Mouse (Mus musculus): ENCODE results near the gene Kpnb1.
A peak's percentile ranks its signal among the peaks of the same experiment; 100 is the strongest.

The Kpnb1 gene

DNA sequence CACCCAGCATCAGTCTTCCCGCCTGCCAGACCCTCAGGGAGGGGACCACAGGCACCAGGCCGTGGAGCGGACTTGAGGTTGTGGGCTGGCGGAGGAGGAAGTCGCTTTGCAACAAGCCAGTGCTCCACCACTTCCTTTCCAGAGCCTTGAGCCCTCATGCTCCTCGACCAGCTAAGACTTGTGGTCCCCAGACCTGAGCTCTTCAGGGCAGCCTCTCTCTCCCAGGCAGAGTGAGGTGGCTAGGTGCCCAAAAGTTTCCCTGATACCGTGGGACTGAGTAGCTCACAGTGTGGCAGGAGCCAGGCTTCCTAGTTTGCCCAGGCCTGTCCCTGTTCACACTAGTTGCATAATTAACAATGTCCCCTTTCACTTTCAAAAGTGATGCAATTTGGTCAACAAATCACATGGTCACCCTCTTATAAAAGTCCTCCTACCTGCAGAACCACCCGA, 45.5 kb downstream of the Kpnb1 start:
- no peak for DNase-seq (ENCODE audit: low spot score)

DNA sequence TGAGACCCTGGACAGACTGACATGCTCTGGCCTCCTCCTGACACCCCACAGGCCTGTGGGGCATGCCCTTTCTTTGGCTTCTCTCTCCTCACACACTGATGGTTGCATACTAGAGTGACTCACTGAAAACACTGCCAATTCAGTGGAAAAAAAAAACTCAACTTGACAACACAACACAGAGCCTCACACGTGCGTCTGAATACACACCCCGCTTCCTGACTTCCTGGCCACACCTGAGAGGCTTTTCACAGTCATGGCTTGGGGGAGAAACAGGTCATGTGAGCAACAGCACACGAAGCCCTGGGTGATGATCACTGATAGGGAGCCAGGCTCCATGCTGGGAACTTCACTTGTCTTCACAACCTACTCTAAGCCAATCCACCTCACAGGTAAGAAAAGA, 46.9 kb downstream of the Kpnb1 start:
- no peak for DNase-seq (ENCODE audit: low spot score)

DNA sequence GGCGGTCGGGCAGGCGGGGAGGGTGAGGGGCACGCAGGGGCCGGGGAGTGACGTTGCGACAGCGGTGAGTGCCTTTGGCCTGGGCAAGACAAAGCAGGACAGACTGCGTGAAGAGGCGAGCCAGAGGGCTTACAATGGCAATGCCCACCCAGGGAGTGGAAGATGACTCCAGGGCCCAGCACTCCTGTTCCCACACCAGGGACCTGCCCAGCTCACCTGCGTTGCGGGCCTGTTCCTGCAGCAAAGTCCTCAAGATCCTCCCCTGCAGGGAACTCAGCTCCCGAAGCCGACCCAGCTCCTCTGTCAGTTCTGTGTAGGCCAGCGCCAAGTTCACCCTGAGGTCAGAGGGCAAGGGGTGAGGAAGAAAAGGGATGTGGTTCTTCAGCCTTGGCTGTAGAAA, 48.4 kb downstream of the Kpnb1 start:
- DNase-seq (ENCODE audit: low spot score) = no peak

DNA sequence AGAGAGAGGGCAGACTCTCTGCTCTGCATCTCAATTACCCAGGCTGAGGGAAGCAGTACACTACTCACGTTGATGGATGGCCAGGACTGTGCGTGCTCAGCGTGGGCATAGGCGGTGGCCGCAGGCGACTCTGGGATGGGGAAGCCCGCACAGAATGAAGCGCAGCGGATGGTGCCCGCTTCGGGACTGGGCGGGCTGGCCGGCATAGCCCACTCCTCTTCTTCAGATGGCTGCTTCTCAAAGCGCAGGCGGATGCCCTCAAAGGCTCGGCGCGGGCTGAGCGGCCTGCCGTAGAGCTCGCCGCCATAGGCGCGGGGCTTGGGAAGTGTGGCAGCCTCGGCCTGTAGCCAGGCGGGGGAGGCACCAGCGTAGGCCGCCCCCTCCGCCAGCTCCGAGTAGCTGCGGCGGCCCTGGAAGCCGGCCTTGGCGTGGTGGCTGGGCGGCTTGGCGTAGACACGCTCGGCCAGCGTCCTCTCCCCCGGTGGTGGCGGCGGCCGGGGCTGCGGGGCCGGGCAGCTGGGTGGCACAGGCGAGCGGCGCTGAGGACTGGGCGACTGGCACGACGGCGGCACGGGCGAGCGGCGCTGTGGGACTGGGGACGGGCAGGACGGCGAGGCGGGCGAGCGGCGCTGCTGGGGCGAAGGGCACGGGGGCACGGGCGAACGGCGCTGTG, 49.0 kb downstream of the Kpnb1 start:
- DNase-seq (ENCODE audit: low spot score) = peak; percentile 54

DNA sequence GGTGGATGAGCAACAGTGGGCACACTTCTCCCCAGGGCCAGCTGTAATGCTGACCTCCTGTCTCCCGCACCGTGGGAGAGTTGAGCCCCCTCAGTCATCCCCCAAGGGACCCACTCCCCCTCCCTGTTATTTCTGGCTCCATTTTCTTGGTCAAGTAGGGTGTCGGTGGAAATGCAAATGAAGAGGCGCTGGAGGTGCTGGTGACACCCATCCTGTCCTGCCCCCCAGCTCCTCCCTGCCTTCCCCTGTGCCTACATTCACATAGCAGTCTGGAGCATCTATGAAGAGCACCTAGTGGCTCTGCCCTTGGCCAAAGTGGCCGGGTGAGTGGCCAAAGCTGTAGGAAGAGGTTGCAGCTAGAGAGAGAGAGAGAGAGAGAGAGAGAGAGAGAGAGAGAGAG, 54.4 kb downstream of the Kpnb1 start:
- no peak for DNase-seq (ENCODE audit: low spot score)

DNA sequence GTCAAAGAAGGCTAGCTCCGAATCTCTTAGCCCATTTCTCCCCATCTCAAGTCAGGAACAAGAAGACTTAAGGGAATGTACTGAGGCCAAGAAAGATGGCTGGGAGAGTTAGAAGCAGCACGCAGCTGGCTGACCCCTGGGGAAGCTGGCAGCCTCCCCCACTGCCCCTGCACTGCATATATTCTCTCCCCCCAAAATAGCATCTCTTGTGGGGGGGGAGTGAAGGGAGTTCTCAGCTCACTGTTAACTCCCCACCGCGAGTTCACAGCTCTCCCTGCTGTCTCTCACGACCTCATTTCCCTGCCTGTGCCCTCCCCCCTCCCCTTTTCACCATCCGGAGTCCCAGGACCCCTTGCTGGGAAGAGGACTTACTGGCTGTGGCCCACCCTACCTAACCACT, 55.5 kb downstream of the Kpnb1 start:
- DNase-seq (ENCODE audit: low spot score) = no peak

DNA sequence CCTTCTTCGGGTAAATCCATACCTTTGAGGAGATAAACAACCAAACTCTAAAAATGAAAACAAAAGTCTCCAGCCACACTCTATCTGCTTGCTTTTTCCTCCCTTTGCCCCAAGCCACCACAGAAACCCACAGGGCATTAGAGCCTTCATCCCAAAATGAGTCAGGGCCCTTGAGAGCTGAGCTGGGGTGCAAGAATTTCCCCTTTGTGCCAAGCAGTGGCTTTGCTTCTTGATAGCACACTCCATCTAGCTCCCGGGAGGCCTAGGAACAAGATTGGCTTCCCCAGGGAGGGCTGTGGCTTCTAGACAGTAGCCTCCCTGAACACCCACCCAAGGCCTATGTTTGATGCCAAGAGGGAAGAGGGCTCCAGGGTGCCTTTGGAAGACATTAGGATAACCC, 56.0 kb downstream of the Kpnb1 start:
- no peak for DNase-seq (ENCODE audit: low spot score)

DNA sequence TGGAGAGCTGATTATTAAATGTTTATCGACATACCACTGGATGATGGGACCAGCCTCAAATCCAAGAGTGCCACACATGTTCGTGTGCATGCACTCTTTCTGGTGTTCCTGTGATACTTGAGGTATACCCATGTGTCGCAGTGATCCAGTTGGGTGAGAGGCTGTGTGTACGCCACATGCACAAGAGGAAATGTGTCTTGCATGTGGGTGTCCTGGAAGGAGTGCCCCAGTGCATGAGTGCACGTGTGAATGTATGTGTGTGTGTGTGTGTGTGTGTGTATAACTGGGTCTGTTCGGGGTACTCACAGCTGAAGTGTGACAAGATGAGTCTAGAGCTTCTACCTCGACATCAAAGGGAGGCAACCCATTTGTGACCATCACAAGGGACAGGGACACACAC, 57.4 kb downstream of the Kpnb1 start:
- no peak for DNase-seq (ENCODE audit: low spot score)

DNA sequence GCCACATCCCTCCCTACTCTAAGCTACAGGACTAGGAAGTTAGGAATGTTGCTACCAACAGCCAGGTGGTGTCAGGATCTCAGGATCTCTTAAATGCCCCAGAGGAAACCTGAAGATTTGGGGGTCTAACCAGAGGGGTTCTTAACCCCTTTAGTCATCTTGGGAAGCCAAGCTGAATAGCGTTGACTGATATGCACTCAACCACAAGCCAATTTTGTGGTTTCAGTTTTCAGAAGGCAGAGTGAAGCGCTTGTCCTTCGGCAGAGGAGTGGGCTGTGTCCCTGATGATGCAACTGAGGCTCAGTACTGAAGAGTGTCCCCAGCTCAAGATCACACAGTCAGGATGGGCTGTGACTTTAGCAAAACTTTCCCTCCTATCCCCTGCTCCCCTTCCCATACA, 58.7 kb downstream of the Kpnb1 start:
- DNase-seq (ENCODE audit: low spot score) = no peak

DNA sequence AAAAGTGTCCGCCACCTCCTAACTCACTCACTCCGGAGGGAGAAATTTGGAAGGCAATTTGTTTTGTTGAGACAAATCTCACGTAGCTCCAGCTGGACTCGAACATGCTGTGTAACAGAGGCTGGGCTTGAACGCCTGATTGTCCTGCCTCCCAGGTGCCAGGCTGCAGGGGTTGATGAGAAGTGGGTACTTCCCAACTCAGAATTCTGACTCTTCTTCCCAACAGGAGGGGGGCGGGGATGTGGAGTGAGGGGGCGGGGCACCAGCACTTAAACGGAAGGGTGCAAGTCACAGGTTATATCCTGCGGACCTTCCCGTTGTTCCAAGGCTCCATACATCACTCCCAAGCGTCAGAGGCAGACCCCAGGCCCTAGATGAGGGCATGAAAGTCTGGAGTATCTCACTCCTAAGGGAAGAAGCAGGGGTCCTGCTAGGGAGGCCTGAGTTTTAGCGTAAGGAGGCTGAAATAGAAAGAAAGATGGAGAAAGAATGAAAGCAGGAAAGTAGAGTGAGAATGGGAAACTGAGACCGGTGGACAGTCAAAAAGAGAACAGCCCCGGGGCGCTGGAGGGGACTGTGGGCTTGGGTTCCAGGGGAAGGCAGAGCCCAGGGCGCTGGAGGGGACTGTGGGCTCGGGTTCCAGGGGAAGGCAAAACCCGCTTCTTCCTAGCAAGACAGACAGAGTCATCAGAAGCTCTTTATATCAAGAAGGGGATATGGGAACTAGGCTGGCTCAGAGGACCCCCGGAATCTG, 60.0 kb downstream of the Kpnb1 start:
- DNase-seq (ENCODE audit: low spot score) = no peak

DNA sequence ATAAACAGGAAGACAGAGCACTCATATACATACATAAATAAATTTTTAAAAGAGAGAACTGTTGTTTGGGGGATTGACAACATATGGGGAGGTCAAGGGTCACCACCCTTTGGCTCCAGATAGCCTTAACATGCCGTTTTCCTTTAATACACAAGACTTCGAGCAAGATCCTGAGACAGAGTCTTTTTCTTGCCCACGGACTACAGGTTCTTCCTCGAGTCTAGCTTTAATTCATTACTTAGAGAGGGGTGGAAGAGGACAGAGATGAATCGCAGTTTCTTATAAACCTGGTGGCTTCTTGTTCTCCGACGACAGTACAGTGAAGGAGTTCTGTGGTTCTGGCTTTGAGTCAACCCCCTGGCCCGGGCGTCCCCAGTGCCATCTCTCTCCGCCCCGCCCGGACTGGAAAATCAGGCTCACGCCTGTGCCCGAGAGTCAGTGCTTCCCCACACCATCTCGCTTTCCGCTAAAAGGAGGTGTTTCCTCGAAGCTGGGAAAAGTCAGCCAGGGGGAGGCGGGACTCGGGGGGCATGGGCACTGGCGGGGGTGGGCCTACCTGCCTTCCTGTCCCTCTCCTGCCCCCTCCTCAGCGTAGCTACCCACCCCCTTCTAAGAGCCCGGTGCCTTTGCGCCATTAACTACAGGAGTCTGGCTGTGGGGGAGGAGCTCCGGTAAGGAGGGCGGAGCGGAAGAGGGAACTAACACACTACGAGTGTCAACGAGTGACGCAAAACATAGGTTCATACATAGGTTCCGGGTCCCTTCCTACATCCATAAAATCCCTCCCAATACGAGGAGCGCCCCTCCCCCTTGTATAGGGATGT, 60.8 kb downstream of the Kpnb1 start:
- DNase-seq (ENCODE audit: low spot score) = peak; percentile 47

DNA sequence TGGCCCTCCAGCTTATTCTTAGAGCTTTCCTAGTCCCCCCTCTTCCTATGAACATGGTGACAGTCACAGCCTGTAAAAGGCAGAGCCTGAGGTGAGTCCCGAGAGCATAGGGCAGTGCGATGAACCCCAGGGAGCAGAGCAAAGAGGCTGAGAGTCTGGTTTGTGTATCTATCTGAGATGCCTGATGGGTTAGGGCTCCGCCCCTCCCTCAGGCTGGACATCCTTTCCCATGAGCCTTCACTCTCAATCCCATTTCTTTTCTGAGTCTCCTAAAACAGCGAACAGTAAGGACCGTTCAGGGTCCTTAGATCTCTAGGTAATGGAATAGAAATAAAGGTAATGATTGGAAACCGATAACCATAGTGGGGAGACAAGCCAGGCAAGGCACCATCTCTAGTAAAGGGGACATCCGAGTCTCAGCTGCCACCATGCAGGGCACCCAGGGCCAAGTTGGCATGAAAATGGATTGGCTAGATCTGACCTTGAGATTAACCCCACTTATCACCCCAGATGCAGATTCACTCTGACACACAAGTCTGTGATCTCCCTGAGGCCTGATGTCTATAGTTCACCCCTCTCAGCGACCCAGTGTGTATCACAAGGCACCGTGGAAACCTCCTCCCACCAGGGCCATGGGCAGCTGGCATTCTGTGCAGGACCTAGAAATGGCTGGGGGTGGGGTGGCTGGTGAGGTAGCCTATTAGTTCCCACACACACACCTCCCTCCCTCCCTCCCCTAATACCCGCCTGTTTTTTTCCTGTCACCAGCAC, 63.2 kb downstream of the Kpnb1 start:
- DNase-seq (ENCODE audit: low spot score) = peak; percentile 58

DNA sequence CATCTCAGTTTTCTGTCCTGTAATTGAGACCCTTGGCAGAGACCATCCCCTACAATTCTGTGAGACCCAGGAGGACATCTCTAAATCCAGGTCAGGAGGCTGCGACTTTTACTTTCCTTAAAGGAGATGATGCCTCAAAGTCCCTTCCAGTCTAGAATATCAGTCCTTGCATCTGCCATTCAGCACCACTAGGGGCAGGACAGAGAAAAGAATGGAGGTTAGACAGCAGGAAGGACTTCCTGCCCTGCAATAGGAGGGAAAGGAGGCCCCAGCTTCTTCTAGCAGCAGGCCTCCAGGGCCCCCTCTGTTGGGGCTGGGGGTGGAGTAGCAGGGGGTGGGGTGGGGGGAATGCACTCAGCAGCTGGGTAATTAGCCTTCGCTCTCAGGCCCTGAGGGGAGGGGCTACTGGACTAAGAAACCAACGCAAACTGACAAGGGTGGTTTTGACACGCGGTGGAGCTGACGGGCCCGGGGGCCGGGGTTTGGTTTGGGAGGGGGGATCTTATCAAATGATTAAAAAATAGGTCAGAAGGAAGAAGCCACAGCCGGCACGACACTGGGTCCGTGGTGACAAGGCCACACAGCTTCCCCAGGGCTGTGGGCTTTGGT, 64.3 kb downstream of the Kpnb1 start:
- DNase-seq (ENCODE audit: low spot score) = peak; percentile 60

DNA sequence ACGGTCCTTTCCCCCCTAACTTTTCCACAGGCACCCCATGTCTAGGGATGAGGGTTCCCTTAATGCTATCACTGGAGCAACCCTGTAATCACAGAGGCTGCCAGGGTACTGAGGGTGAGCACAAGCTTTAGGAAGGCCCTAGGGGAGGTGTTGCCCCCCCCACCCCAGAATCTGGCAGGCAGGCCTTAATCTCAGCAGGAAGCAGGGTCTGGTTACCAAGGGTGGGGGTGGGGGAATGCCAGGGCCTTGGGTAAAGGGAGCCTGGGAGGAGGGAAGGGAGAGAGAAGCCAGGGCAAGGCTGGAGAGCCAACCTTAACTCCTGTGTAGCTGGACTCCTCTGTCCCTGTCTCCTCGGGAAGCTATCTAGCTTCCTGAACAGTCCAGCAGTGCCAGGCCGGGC, 67.0 kb downstream of the Kpnb1 start:
- DNase-seq (ENCODE audit: low spot score) = no peak

DNA sequence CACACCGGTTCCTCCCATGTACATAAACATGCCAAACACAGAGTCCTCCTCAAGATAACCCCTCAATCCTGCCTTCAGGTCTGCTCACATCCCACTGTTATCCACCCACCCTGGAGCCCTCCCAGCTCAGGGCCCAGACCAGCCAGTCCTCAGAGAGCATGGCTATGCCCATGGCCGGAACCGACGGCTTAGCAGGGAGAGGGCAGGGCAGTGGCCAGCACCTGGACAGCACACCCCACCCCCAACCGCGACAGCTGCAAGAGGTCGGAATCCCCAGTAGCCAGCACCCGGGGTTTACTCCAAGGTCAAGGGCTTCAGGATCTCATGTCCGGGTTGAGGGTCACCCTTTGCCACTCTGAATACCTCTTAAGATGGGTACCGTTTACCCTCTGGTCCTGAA, 67.5 kb downstream of the Kpnb1 start:
- no peak for DNase-seq (ENCODE audit: low spot score)

DNA sequence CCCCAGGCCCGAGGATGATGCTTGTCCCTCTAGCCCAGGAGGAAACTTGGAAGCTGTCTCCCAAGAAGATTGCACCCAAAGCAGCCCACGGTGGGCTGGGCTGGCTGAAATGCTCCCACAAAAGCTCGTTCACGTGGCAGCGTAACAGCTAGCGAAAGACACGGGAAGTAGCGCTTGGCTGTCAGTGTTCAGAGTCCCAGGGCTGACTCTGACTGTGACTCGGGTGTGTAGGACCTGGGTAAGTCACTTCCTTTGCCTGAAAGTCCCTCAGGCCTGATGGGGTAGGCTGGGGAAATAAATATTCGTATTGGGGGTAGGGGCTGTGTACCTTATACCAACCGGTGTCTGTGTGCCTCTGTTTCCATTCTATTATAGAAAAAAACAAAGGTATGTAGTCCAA, 71.9 kb downstream of the Kpnb1 start:
- no peak for DNase-seq (ENCODE audit: low spot score)

DNA sequence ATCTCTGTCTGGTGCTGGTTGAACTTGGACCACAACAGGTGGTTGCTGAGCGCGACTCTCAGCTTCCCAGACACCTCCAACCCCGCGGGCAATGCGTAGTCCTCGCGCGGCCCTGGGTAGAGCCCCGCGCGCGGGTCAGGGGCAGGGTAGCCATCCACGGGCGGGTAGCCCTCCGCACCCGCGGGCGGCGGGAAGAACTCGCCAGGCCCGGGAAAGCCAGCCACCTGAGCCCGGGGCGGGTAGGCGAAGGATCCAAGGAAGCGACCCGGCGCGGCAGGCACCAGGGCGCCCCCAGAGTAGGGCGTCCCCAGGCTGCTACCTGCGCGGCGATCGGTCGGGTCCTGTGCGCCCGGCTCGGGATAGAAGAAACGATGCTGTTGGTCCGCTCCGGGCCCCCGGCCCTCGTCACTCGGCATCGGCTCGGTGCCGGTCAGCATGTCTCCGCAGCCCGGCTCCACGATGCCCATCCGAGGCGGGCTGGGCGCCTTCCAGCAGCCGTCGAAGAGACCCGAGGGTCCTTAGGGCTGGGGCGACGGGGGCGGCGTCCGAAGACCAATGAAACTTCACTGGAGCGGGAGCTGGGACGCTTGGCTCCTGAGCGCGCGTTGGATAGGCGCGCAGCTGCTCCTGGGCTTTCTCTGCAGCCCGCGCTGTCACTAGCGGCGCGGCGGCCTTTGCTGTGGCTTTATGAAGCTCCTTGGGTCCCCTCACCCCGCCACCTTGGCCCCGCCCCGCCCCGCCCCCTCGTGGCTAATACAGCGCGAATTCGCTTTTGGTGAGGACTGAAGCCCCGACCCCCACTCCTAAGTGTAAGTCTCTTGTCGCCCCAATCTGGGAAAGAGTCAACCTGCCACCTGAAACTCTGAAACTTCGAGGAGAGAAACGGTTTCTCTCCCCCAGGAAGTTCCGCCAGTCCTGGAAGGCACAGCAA, 72.7 kb downstream of the Kpnb1 start, which contains the start of gene Tbx21:
Gene Tbx21, minus strand, starts transcription at position 661 of the 931 bp plus-strand sequence.
- DNase-seq (ENCODE audit: low spot score) = peak; percentile 48

DNA sequence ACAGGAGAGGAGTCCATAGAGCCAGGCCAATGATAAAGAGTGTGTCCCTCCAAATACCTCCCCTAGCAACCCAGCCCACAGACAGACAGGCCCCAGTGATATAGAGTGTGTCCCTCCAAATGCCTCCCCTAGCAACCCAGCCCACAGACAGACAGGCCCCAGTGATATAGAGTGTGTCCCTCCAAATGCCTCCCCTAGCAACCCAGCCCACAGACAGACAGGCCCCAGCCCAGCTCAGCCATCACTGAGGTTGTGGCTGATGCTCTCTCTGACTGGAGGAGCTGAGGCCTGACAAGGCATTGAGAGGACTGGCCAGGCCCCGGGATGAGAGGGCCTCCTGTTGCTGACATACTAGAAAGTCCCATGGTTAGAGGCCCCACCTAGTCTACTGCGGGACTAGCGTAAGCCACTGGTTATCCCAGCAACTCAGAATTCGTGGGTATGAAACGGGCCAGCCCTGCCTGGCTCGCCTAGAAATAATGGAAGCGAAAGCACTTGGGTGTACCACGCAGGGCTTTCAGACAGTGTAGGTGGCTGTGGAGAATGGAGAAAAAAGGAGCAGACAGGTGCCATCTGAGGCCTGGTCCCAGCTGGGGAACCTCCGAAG, 75.1 kb downstream of the Kpnb1 start:
- no peak for DNase-seq (ENCODE audit: low spot score)

Data from retina, embryonic 14.5 days (tissue).